Mouse (Mus musculus): ENCODE measurements at regions not wholly inside any gene's neighbourhood (a gene's known extent, or its start where the extent isn't known, plus 50 kb on each side); places are given as distances from the start of the nearest gene placed in this dataset.

- TF ChIP-seq GATA1 (IDR thresholded peaks at IDR 0.05; ENCODE audit: borderline replicate concordance, low read length): no peak
- TF ChIP-seq CTCF (IDR thresholded peaks at IDR 0.05; ENCODE audit: low read depth, low read length): no peak
- no peak for TF ChIP-seq TAL1 (conservative IDR thresholded peaks at IDR 0.05; ENCODE audit: low read depth, low read length)
- TF ChIP-seq POLR2AphosphoS5 (IDR thresholded peaks at IDR 0.05; ENCODE audit: insufficient replicate concordance, low read depth, low read length): no peak
Observed at GRCm38 (mm10) chr9:43953128-43953527, 90.1 kb upstream of the Thy1 start.

Measured in G1E (cell line).